Mouse (Mus musculus) midbrain, embryonic 10.5 days (tissue): ENCODE results near the gene Galnt16. TPM values are rescaled to one million over a fixed set of nuclear protein-coding genes. Genes with fewer than 3 reads are reported as not detected.

Experiments
- DNase-seq: peaks from one replicate; pipeline ENCODE4 v3.0.0-alpha.2; 2017; ENCODE audit warnings: low spot score
- H3K27ac ChIP-seq: fragments of 300-500 bp; sonication (generic); replicated peaks from 2 replicates; pipeline ENCODE4 v1.5.1; 2016; ENCODE audit warnings: mild to moderate bottlenecking
- H3K27me3 ChIP-seq: fragments of 300-500 bp; sonication (generic); 2 replicates; pipeline ENCODE4 v1.6.1; 2016; ENCODE audit warnings: low read depth, mild to moderate bottlenecking; ENCODE audit not compliant: poor library complexity, severe bottlenecking
- H3K36me3 ChIP-seq: fragments of 300-500 bp; sonication (generic); 2 replicates; pipeline ENCODE4 v1.6.1; 2016; ENCODE audit warnings: mild to moderate bottlenecking, moderate library complexity
- H3K4me1 ChIP-seq: fragments of 300-500 bp; sonication (generic); 2 replicates; pipeline ENCODE4 v1.6.1; 2016
- H3K4me3 ChIP-seq: fragments of 300-500 bp; sonication (generic); 2 replicates; pipeline ENCODE4 v1.5.1; 2016; ENCODE audit warnings: mild to moderate bottlenecking, moderate library complexity
- H3K9me3 ChIP-seq: fragments of 300-500 bp; sonication (generic); replicated peaks from 2 replicates; pipeline ENCODE4 v1.6.1; 2016; ENCODE audit warnings: mild to moderate bottlenecking
- WGBS: fragments of 180-500 bp; shearing (Covaris S2); methylation state at CpG from one replicate; pipeline ENCODE4 v1.1.7; 2016; 5-methylcytosine and 5-hydroxymethylcytosine counted together
- polyA plus RNA-seq: library from polyadenylated mRNA; unstranded; fragments of >200 nt; fragmentation: Nextera tagmentation; extraction: Ambion mirVana; gene quantifications from 2 replicates; pipeline ENCODE4 v1.2.1, GENCODE M21; 2016

The Galnt16 gene
- polyA plus RNA-seq, 1 experiment from 2014 or later = 28.4 TPM

GRCm38 (mm10) chr12:80577049-80577448 is 59.0 kb downstream of the Galnt16 start:
- peak; percentile 21 for DNase-seq
- no peak overlapping the region for H3K27ac ChIP-seq
- no peaks in the 10 kb centered on the region for H3K27me3 ChIP-seq
- peaks cover 9% of the 10 kb centered on the region for H3K4me1 ChIP-seq
- H3K36me3 ChIP-seq = peaks cover 35% of the 10 kb centered on the region
- no peaks in the 10 kb centered on the region for H3K9me3 ChIP-seq
- WGBS = 81% methylated on average over 5 of the region's 5 CpGs
- no peak overlapping the region for H3K4me3 ChIP-seq

DNA sequence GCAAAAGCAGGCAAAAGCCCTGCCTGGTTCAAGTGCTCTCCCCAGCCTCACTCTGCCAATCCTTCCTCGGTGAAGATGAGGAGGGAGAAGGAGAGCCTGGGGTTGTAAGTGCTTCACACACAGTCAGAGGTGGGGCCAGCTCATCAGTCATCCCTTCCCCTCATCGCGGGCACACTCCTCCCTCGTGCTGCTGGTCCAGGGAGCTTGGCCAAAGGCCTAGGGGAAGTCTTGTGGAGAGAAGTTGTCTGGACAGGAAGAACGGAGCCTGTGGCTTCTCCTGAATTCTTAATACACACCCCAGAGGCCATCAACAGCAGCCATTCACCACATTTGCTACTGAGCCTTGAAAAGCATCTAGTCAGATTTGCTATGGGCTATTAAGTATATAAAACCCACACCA is 63.3 kb downstream of the Galnt16 start:
- no peak for DNase-seq
- Histone ChIP-seq H3K9me3 (no peaks in the 10 kb centered on the region), H3K36me3 (peaks cover 60% of the 10 kb centered on the region), H3K27ac (no peak overlapping the region), H3K4me3 (no peak overlapping the region), H3K27me3 (no peaks in the 10 kb centered on the region), H3K4me1 (no peaks in the 10 kb centered on the region)
- 89% methylated on average over 5 of the region's 5 CpGs for WGBS

DNA sequence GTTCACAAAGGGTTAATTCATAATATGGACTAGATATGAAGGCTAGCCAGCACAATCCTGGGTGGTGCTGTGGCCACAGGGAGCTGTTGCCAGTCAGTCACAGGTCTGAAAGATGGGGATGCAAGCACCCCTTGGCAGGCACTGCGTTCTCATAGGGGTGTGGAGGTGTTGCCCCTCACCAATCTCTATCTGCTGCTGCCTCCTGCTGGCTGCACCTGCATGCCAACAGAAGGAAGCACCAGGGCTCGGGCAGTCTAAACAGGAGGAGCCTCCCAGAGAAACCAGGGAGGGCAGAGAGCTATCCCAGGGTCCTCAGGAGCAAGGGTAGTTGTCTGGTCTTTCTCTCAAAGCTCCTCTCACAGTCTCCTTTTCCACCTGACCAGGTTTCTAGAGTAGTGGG is 66.9 kb downstream of the Galnt16 start:
- Histone ChIP-seq H3K4me1 (no peaks in the 10 kb centered on the region), H3K4me3 (no peak overlapping the region), H3K9me3 (no peaks in the 10 kb centered on the region), H3K27ac (no peak overlapping the region), H3K27me3 (no peaks in the 10 kb centered on the region), H3K36me3 (peaks cover 70% of the 10 kb centered on the region)
- DNase-seq = no peak
- 46% methylated on average over 2 of the region's 2 CpGs for WGBS

GRCm38 (mm10) chr12:80594141-80594540 is 76.1 kb downstream of the Galnt16 start:
- H3K27ac ChIP-seq = no peak overlapping the region
- no peaks in the 10 kb centered on the region for H3K27me3 ChIP-seq
- peaks cover 79% of the 10 kb centered on the region for H3K36me3 ChIP-seq
- no peak overlapping the region for H3K4me3 ChIP-seq
- WGBS = 90% methylated on average over 4 of the region's 4 CpGs
- H3K9me3 ChIP-seq = no peaks in the 10 kb centered on the region
- DNase-seq = no peak
- peaks cover 16% of the 10 kb centered on the region for H3K4me1 ChIP-seq

GRCm38 (mm10) chr12:80594781-80595180 is 76.7 kb downstream of the Galnt16 start:
- Histone ChIP-seq H3K9me3 (no peaks in the 10 kb centered on the region), H3K4me3 (no peak overlapping the region), H3K27me3 (no peaks in the 10 kb centered on the region), H3K4me1 (peaks cover 16% of the 10 kb centered on the region), H3K27ac (no peak overlapping the region), H3K36me3 (peaks cover 77% of the 10 kb centered on the region)
- 93% methylated on average over 4 of the region's 4 CpGs for WGBS
- DNase-seq = no peak

GRCm38 (mm10) chr12:80595566-80595965 is 77.5 kb downstream of the Galnt16 start:
- no peaks in the 10 kb centered on the region for H3K27me3 ChIP-seq
- 93% methylated on average over 4 of the region's 4 CpGs for WGBS
- DNase-seq = no peak
- peaks cover 76% of the 10 kb centered on the region for H3K36me3 ChIP-seq
- H3K9me3 ChIP-seq = no peaks in the 10 kb centered on the region
- H3K4me3 ChIP-seq = no peak overlapping the region
- H3K27ac ChIP-seq = no peak overlapping the region
- H3K4me1 ChIP-seq = peaks cover 16% of the 10 kb centered on the region

- WGBS = 93% methylated on average over 4 of the region's 4 CpGs
- H3K36me3 ChIP-seq = peaks cover 73% of the 10 kb centered on the region
- H3K27ac ChIP-seq = no peak overlapping the region
- peaks cover 16% of the 10 kb centered on the region for H3K4me1 ChIP-seq
- H3K27me3 ChIP-seq = no peaks in the 10 kb centered on the region
- no peaks in the 10 kb centered on the region for H3K9me3 ChIP-seq
- DNase-seq = no peak
- H3K4me3 ChIP-seq = no peak overlapping the region
Observed at GRCm38 (mm10) chr12:80595968-80596367, 77.9 kb downstream of the Galnt16 start.

- H3K27me3 ChIP-seq = no peaks in the 10 kb centered on the region
- H3K9me3 ChIP-seq = no peaks in the 10 kb centered on the region
- peak overlapping the region; percentile 60; the same call in 1 of the 2 replicates for H3K27ac ChIP-seq
- peaks cover 12% of the 10 kb centered on the region for H3K4me1 ChIP-seq
- 44% methylated on average over 7 of the region's 7 CpGs for WGBS
- no peak for DNase-seq
- H3K36me3 ChIP-seq = peaks cover 66% of the 10 kb centered on the region
- no peak overlapping the region for H3K4me3 ChIP-seq
Observed at GRCm38 (mm10) chr12:80598236-80598635, 80.2 kb downstream of the Galnt16 start.

GRCm38 (mm10) chr12:80598756-80599155 is 80.7 kb downstream of the Galnt16 start:
- no peak for DNase-seq
- 46% methylated on average over 6 of the region's 6 CpGs for WGBS
- H3K27ac ChIP-seq = peak overlapping the region; percentile 60
- no peaks in the 10 kb centered on the region for H3K27me3 ChIP-seq
- H3K4me3 ChIP-seq = no peak overlapping the region
- H3K9me3 ChIP-seq = no peaks in the 10 kb centered on the region
- H3K4me1 ChIP-seq = peaks cover 17% of the 10 kb centered on the region
- H3K36me3 ChIP-seq = peaks cover 61% of the 10 kb centered on the region

DNA sequence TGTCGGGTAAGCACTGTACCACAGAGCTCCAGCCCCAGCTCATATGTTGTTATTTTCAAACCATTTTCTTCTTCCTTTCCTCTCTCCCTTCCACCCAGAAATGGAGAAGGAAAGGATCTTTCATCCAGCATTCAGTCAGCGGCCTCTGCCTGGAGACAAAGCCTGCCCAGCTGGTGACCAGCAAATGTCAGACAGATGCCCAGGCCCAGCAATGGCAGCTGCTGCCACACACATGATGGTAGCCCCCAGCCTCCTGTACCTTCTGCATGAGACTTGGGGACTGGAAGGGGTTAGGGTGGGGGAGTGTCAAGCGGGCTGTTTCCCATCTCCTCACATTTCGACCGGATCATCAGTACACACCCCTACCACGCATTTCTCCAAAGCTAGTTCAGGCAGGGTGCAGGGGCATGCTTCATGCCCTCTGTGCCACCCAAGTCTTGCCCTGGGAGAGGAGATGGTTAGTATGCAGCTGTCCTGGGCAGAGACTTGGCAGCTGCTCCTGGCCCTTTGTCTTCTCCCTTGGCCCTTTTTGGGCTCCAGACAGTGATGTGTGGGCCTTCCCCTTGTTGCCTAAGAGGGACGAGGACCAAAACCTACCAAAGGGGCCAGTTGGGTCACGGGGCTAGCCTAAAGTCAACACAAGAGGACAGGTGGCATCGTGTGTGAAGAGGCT is 83.7 kb downstream of the Galnt16 start:
- no peak overlapping the region for H3K27ac ChIP-seq
- H3K4me1 ChIP-seq = peaks cover 23% of the 10 kb centered on the region
- 89% methylated on average over 9 of the region's 9 CpGs for WGBS
- peaks cover 52% of the 10 kb centered on the region for H3K36me3 ChIP-seq
- no peaks in the 10 kb centered on the region for H3K27me3 ChIP-seq
- no peaks in the 10 kb centered on the region for H3K9me3 ChIP-seq
- no peak overlapping the region for H3K4me3 ChIP-seq
- no peak for DNase-seq

- Histone ChIP-seq H3K4me1 (peaks cover 23% of the 10 kb centered on the region), H3K27ac (no peak overlapping the region), H3K36me3 (peaks cover 45% of the 10 kb centered on the region), H3K27me3 (no peaks in the 10 kb centered on the region), H3K4me3 (no peak overlapping the region), H3K9me3 (no peaks in the 10 kb centered on the region)
- WGBS = 96% methylated on average over 5 of the region's 5 CpGs
- DNase-seq = no peak
Observed at GRCm38 (mm10) chr12:80602432-80602831, 84.4 kb downstream of the Galnt16 start.

DNA sequence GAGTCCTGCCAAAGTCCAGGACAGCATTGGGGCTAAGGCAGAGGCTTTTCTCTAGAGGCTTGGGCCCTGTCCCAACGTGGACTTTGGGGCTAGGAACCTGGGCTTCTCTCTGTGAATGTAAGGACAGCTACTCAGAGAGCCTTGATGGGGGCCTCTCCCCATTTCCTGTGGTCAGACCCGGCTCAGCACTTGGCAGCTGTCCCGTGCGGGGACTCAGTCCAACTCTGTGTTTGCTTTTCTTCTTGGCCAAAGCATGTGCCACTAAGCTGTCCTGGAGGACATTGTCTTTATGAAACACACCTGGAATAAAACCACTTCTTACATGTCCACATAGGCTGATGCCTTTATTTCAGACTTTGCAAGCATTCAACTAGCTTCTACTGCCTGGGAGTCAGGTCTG is 85.5 kb downstream of the Galnt16 start:
- WGBS = 85% methylated on average over 4 of the region's 4 CpGs
- Histone ChIP-seq H3K4me1 (peaks cover 16% of the 10 kb centered on the region), H3K36me3 (peaks cover 36% of the 10 kb centered on the region), H3K27me3 (no peaks in the 10 kb centered on the region), H3K4me3 (no peak overlapping the region), H3K27ac (no peak overlapping the region), H3K9me3 (no peaks in the 10 kb centered on the region)
- DNase-seq = no peak

- no peak for DNase-seq
- WGBS = 91% methylated on average over 2 of the region's 2 CpGs
- H3K36me3 ChIP-seq = peaks cover 29% of the 10 kb centered on the region
Observed at GRCm38 (mm10) chr12:80604218-80604617, 86.1 kb downstream of the Galnt16 start.

More at GRCm38 (mm10) chr12:80604218-80604617, 86.1 kb downstream of the Galnt16 start:
- H3K9me3 ChIP-seq = no peaks in the 10 kb centered on the region
- no peak overlapping the region for H3K4me3 ChIP-seq
- H3K4me1 ChIP-seq = peaks cover 13% of the 10 kb centered on the region
- no peak overlapping the region for H3K27ac ChIP-seq
- no peaks in the 10 kb centered on the region for H3K27me3 ChIP-seq
